Mouse (Mus musculus): Measurements from ENCODE around the gene Fam76a.

- TF ChIP-seq GATA1 (IDR thresholded peaks at IDR 0.05; ENCODE audit: borderline replicate concordance, low read length) (no peak), FLI1 (IDR thresholded peaks at IDR 0.05; ENCODE audit: low read length) (no peak)
Measured at GRCm38 (mm10) chr4:132944776-132945175, 22.4 kb upstream of the Fam76a start.
